Mouse (Mus musculus): ENCODE measurements around the gene Ppt2.
A peak's percentile ranks its signal among the peaks of the same experiment; 100 is the strongest.

Ppt2 gene

DNA sequence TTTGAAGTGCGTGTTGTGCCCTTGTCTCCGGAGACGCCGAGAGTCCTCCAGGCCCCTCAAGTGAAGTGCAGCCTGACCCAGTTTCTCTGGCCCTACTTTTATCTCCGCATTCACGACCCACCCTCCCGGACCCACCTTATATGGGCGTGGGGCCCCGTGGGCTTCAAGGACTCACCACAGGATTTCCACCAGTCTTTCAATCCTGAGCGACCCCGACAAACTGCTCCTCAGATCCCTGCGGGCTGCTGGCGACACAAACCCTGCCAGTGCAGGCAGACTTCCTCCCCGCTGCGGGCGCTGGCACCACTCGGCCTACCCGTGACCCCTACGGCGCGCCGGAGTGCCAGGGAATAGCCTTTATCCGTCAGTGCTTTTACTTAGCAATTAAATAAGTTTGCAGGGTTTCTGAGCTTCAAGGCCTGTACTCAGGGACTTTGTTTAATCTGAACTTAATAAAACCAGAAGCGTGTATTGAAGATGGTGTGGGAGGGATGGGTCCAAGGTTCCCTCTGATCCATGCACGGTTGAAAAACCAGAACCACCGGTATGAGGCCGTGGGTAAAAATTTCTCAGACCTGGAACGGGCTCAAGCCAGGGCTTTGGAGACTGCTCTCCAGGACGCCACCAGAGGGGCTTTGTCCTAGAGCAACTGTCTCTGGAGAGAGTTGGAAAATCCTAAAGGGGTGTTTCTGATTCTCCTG is at the start of gene Ppt2:
Gene Ppt2, minus strand, starts transcription at position 568 of the 701 bp plus-strand sequence.
- DNase-seq, result peak in 1 of 2 experiments; percentile 45

DNA sequence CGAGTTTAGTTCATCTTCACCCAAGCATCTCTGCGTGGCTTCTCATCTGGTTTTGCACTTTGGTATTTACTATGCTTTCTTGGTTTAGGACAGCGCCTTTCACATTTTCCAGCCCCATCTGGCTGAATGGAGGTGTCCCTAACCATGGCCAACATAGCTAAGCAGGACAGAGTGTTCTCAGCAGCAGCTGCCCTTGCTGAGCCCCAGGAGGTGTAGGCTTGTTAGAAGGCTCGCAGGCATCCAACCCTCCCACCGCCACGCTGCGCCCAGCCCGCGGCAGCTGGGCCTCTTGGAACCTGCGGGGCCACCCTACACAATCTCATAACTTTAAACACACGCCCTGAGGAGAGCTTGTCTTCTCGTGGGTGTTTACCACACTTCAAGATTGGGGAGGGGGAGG is 48.4 kb upstream of the Ppt2 start:
- no peak for DNase-seq

DNA sequence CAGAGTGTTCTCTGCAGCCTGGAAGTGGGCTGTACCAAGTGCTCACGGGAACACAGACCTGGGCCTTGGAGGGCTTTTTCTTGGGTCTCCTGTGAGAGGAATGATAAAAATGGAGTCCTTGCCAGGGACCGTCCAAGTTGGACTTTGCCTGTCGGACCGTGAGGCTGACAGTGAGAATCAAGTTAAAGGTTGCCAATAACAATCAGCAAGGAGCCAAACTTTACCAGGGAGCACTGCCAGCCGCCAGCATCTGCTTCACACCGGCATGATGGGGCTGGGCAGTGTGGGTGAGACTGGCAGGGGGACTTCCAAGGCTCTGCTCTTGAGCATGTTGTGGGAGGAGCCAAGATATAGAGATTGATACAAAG is 47.8 kb upstream of the Ppt2 start:
- no peak for DNase-seq

DNA sequence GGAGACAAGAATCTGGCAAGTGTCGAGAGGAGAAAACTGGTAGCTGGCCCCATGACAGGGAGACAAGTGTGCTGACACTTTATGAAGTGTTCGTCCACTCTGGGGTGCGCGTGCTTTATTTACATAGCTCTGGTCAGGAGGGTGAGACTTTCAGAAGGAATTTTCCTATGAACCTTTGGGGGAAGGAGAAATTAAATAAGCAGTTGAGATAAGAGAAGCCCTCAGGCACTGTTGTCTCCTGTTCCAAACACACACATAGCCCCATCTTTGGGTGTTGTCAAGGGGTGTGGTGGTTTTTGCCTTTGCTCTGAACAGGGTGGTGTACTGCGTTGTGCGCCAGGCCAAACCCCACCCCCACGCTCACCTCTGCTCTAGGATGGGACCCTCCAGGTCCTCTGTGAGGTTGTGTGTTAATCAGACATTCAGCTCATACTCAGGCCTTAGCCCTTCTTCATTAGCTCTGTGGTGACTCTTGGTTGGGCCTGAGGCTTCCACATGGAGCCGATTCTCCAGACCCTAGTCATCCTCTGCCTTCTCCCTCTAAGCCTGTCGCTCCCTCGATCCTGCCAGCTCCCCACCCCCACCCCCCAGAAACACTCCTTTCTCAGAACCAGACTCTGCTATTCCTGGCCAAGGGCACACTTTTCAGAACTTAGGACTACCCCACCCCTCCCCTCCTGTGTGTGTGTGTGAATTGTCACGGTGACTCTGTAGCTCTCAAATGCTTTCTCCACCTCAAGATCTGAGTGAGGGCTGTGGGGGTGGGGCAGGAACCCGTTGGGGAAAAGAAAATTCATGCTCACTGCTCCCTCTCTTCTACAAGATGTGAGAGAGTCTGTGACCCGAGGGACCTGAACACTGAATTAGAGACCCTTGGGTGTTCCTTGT is 47.1 kb upstream of the Ppt2 start:
- DNase-seq, result no peak

DNA sequence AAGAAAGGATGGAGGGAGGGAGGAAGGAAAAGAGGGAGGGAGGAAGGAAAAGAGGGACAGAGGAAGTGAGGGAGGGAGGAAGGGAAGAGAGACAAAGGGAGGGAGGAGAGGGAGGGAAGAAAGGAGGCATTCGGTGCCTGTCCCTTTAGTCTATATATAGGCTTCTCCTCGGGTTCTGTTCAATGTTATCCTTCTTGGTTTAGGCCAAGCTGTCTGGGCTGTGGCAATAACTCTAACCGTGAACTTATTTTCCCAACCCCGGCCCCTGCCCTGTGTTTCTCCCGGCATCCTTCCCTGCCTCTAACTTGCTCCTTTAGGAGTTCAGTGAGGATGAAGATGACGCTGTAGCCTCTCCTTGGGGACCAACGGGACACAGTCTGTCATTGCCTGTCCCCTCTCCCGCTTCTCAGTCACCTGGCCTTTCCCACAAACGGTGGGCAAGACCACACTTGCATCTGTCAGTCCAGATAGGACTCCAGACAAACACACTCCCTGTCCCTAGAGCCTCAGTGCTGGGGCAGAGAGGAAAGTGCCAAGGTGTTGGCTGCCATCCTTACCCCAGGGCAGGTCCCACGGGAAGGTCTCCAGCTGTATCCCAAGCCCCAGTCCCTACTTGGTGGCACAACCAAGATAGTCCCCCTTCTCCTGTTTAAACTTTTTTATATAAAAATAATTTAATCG is 46.4 kb upstream of the Ppt2 start:
- DNase-seq, result no peak

DNA sequence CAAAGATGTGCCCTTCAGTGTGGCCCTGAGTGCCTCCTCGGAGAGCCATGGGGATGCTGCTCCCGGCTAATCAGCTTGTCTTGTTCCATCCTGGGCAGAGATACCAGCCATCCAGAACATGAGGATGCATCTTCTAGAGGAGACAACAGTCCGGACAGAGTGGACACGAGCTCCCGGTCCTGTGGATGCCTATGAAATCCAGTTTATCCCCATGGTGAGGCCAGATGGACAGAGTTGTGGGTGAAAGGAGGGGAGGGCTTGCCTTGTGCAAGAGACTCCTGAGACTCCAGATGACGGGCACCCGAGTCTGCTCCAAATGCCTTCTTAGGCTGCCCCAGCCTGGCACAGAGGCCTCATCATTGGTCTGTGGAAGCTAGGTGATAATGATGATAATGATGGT is 44.8 kb upstream of the Ppt2 start:
- DNase-seq, result no peak

DNA sequence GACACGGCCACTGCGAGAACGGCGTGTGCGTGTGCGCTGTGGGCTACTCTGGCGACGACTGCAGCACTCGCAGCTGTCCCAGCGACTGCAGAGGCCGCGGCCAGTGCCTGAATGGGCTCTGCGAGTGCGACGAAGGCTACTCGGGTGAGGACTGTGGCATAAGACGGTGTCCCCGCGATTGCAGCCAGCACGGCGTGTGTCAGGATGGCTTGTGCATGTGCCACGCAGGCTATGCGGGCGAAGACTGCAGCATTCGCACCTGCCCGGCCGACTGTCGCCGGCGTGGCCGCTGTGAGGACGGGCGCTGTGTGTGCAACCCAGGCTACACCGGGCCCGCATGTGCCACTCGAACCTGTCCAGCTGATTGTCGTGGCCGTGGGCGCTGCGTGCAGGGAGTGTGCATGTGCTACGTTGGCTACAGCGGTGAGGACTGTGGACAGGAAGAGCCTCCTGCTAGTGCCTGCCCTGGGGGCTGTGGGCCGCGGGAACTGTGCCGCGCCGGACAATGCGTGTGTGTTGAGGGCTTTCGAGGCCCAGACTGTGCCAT is 44.0 kb upstream of the Ppt2 start:
- DNase-seq, result no peak

DNA sequence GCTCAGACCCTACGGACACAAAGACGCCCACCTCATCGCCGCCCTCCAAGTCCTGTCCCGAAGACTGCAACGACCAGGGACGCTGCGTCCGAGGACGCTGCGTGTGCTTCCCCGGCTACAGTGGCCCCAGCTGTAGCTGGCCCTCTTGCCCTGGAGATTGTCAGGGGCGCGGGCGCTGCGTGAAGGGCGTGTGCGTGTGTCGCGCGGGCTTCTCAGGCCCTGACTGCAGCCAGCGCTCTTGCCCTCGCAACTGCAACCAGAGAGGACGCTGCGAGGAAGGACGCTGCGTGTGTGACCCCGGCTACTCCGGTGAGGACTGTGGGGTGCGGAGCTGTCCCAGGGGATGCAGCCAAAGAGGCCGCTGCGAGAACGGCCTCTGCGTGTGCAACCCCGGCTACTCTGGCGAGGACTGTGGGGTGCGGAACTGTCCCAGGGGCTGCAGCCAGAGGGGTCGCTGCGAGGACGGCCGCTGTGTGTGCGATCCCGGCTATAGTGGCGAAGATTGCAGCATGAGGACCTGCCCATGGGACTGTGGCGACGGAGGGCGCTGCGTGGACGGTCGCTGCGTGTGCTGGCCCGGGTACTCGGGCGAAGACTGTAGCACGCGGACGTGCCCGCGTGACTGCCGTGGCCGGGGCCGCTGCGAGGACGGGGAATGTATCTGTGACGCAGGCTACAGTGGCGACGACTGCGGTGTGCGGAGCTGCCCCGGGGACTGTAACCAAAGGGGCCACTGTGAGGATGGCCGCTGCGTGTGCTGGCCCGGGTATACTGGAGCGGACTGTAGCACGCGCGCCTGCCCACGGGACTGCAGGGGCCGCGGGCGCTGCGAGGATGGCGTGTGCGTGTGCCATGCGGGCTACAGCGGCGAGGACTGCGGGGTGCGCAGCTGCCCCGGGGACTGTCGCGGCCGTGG is 43.1 kb upstream of the Ppt2 start:
- no peak for DNase-seq

DNA sequence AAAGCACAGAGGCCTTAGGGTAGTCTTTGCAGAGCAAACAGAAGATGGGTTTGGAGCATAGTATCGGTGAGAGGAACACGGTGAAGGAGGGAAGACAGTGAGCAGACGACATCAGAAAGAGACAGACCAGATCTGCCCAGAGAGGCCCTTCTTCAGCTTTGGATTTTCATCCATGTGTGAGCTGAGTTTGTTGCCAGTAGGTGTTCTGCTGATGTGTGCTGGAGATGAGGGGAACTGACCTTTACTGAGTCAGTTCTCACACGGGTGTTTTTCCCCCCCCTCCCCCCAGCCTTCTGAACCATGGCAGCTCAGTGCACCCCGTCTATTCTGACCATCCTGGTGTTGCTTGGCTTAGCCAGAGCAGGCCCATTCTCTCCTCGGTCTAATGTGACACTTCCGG is 41.9 kb upstream of the Ppt2 start, which contains the start of gene Tnxb:
Gene Tnxb, plus strand, starts transcription at position 301 of the 400 bp plus-strand sequence.
- DNase-seq, result no peak

DNA sequence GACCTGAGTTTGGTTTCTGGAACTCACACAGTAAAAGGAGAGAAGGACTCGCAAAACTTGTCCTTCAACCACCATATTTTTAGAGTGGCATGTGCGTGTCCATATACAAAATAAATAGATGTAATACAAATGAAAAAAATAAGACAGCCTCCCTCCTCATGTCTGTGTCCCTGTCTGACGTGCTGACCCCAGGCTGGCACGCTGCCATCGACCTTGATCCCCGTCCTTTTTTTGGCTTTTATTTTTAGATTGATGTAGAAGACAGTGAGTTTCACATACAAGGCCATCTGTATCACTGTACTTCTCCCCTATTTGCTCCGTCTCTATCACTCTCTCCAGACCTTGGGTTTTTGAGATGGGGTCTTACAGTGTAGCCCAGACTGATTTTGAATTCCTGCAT is 36.2 kb upstream of the Ppt2 start:
- DNase-seq, result no peak

DNA sequence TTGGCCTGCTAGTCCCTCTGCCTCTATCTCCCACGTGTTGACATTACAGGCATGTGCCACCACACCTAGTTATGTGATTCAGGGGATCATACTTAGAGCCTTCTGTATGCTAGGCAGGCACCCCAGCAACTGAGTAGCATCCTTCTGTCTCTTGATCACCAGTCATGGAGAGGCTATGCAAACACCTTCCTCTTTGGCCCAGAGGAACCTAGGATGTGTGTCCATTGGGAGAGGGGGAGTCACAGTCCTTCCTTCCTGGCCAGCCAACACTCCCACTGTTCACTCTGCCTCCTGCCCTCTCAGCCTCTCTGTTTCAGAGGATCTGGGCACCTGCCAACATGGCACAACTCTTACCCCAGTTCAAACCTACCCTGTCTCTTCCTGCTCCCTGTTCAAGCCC is 35.2 kb upstream of the Ppt2 start:
- DNase-seq, result no peak

DNA sequence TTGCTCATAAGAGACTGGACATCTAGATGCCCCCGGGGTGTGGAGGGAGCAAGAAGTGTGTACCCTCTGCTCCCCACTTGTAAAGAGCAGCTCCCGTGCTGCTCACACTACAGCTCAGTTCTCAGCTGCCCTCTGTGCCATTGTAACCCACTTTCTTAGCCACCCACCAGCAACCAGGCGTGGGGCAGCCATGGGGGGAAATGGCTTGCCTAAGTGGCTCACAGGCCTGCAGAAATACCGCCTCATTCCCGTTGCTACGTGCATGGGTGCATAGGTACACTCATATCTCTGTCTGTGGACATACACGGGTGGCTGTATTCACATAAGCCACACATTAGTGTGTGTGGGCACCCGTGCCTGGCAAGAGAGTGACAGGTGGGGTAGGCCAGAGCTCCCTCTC is 34.7 kb upstream of the Ppt2 start:
- no peak for DNase-seq

DNA sequence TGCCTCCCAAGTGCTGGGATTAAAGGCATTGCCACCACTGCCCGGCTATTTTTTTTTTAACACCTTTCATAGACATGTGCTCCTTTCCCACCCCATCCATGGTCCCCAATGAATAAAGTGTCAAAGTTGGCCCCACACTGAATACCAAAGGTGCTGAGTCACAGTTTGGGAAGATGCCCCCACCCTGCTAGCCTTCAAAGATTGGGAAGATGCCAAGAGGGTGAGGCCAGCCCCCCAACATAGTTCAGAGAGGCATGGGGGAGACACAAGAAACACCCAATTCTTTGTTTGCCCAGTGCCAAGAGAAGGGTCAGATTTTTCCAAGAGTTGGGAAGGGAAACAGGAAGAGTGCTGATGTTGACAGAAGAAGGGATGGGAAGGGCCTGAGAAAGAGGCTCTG is 34.2 kb upstream of the Ppt2 start:
- DNase-seq, result no peak

DNA sequence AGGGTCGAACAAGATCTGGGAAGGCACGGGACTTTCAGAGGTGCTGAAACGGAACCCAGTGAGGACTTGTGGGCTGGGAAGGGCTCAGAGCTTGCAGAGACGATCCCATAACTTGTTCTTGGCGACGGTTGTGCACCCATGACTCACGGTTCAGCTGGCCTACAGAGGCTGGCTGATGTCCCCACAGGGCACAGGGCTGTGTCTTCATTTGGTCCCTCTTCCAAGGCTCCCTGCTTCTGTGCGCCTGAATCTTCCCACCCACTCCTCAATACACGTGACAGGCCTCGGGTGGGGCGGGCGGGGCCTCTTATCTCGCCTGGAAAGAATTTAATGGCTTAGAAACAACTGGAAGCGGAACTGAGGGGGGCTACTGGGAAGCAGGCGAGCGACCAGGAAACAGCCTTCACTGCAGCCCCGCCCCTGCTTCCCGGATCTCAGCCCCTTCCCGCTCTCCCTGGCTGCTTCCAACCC is 32.8 kb upstream of the Ppt2 start:
- DNase-seq, result no peak

DNA sequence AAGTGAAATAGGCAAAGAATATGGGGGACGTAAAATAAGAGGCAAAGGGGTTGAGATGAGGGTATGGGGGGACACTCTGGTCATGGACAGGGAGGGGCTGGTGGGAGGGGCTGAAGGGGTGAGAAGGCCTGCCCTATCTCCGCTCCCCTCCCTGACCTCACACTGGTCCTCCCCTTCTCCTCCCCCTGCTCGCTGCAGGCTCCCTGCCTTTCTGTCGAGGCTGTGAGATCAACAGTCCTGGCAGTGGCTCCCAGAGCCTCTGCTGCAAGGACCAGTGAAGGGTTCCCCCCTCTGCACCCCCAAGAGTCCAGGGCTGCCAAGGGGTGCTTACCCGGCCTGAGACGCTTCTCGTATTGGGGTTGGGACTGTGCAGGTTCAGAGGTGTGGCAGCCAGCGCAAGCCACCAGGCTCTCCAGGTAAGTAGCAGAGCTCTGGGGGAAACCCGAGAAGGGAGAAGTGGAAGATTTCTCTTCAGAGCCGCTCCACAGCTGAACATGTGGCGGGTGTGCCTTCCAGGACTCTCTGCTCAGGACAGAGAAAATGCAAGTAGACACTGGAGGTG is 32.0 kb upstream of the Ppt2 start:
- DNase-seq, result no peak

DNA sequence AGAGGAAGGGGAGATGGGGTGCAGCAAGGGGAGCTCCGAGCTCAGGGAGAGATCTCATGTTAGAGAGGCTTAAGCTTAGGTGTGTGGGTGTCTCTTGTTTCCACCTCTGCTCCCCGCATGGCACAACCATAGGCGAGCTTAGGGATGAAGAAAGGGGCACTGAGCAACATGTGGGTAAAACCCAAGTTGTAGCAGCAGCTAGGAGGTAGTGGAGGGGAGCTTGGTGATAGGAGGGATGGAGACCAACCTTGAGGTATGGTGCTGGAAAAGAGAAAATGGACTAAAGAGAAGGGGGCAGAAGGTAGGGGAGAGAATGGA is 31.5 kb upstream of the Ppt2 start:
- no peak for DNase-seq

DNA sequence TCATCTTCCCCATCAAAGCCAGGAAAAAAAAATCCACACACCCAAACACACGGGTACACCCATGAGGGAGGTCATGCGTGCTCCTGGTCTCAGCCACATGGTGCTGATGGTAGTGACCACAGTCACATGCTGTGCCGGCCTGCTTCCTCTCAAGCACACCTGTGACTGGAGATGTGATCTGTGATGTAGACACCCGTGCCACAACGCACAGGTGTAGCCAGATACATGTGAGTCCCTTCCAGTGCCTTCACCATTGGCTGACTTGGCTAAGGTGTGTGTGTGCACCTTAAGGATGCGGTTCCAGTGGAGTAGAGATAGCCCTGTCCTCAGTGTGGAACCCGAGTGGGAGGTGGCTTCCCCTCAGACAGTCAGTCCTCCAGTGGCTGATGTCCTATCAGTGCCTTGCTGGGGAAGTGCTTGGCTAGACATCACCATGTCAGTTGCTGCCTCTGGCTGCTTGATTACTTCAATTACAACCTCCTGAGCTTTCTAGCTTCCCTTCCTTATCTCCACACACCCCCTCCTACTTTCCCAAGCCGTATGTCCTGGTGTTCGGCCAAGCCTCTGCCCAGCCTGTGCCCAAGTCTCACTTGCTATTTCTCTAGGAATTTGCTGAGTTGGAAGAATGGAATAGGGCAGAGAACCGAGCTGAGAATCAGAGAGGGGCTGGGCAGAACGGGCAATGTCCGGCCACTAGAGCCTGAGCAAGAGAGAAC is 31.0 kb upstream of the Ppt2 start:
- no peak for DNase-seq

DNA sequence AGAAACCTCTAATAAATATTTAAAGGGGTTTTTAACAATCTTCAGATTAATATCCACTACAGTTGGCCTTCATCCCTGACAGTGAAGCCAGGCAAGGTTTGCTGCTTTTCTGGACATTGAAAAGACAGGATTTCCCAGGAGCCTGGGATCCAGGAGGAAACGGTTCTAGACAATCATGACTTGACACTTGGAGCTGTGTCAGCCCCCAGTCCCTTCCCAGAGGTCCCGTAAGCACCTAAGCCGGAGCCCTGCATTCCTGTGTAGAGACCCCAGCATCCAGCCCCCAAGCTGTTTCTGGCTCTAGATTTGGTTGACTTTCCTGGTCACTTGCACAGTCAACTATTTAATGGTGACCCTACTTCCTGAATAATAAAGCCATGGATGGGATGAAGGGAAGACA is 30.3 kb upstream of the Ppt2 start:
- no peak for DNase-seq

DNA sequence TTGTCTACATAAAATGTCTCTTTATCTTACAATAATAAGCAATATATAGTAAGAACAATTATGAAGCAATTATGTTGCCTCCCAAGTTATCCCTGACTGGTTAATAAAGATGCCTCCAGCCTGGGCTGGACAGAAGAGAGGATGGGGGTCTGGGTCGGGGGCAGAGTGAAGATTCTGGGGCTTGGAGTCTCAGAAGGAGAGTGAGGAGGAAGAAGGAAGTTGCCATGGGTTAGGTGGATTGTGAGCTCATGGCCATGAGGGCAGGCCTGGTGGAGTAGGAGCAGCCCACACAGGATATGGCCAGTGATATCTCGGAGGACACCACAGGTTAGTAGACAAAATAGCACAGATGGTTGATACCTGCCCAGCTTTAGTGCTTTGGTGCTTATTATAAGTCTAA is 29.8 kb upstream of the Ppt2 start:
- DNase-seq, result no peak

DNA sequence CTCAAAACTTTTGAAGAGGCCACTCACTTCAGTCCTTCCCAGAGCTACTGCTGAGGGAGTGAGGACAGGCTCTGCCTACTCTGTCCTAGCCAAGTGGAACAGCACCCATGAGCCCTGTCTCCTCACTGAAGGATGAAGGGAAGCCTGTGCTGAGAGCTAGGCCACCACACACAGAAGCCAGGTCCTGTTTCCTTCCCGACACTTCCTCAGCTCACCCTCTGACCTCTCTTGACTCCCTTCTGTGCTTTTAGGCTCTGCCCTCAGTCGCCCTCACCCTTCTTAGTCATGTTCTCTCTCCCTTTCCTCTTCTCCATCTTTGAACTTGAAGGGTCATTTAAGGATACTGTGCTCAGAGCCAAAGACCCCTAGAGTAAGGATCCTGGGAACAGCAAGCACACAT is 29.0 kb upstream of the Ppt2 start:
- DNase-seq, result no peak

DNA sequence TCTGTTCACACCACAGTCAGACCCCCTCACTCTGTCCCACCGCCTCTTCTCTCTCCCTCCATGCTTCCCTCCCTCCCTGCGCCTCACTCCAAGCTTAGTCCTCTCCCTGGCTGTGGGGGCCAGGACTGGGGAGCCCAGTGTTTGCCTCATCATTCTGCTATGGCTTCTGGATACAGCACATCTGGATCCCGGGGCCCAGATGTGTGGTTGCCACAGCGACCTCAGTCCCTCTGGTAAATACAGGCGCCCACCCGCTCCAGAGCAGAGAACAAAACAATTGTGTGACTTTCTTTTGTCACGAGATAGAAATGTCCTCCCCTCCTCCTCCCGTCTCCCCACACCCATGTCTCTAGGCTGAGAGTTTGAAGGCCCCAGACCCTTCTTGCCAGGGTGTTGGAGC is 28.4 kb upstream of the Ppt2 start:
- DNase-seq, result no peak
